Mouse (Mus musculus): Measurements from ENCODE around the gene Snrnp27.

GRCm38 (mm10) chr6:86665076-86665475 is 19.2 kb downstream of the Snrnp27 start:
- TF ChIP-seq POLR2A (IDR thresholded peaks at IDR 0.05; ENCODE audit: low read depth, low read length) (no peak), CTCF (IDR thresholded peaks at IDR 0.05; ENCODE audit: extremely low read depth, insufficient read depth, insufficient read length, insufficient replicate concordance) (no peak)

Measured in spleen, adult 2 months (tissue).